Mouse (Mus musculus): ENCODE results near the gene Hist1h2bj. TPM values are rescaled to one million over a fixed set of nuclear protein-coding genes. Genes with fewer than 3 reads are reported as not detected.
A peak's percentile ranks its signal among the peaks of the same experiment; 100 is the strongest.

The Hist1h2bj gene
- polyA plus RNA-seq, 1 experiment = 17.0 TPM

- TF ChIP-seq TAL1 (IDR thresholded peaks at IDR 0.05; ENCODE audit: low read length) (no peak), GATA1 (IDR thresholded peaks at IDR 0.05; ENCODE audit: low read length) (no peak)
- no peaks in the 10 kb centered on the region for H3K9me3 ChIP-seq (ENCODE audit: control insufficient read depth, low read length)
- H3K4me1 ChIP-seq (ENCODE audit: control insufficient read depth) = peaks cover 68% of the 10 kb centered on the region
- no peaks in the 10 kb centered on the region for H3K36me3 ChIP-seq (ENCODE audit: control insufficient read depth)
- H3K27me3 ChIP-seq (ENCODE audit: control insufficient read depth) = no peaks in the 10 kb centered on the region
- peak overlapping the region; percentile 69 for H3K4me3 ChIP-seq (replicated peaks)
Observed at GRCm38 (mm10) chr13:22043503-22044431, 753 bp downstream of the Hist1h2bj start.

- no peaks in the 10 kb centered on the region for H3K36me3 ChIP-seq (ENCODE audit: control insufficient read depth)
- H3K27me3 ChIP-seq (ENCODE audit: control insufficient read depth) = no peaks in the 10 kb centered on the region
- TF ChIP-seq GATA1 (IDR thresholded peaks at IDR 0.05; ENCODE audit: low read length) = no peak
- no peak for TF ChIP-seq TAL1 (IDR thresholded peaks at IDR 0.05; ENCODE audit: low read length)
- H3K4me1 ChIP-seq (ENCODE audit: control insufficient read depth) = peaks cover 67% of the 10 kb centered on the region
- H3K4me3 ChIP-seq (replicated peaks) = peak overlapping the region; percentile 69
- H3K9me3 ChIP-seq (ENCODE audit: control insufficient read depth, low read length) = no peaks in the 10 kb centered on the region
Observed at GRCm38 (mm10) chr13:22044432-22045155, 1.6 kb downstream of the Hist1h2bj start.

GRCm38 (mm10) chr13:22045311-22045710, 2.3 kb downstream of the Hist1h2bj start:
- Histone ChIP-seq H3K4me1 (ENCODE audit: control insufficient read depth) (peaks cover 67% of the 10 kb centered on the region), H3K4me3 (replicated peaks) (peak overlapping the region; percentile 69), H3K36me3 (ENCODE audit: control insufficient read depth) (no peaks in the 10 kb centered on the region), H3K27me3 (ENCODE audit: control insufficient read depth) (no peaks in the 10 kb centered on the region), H3K9me3 (ENCODE audit: control insufficient read depth, low read length) (no peaks in the 10 kb centered on the region)
- TF ChIP-seq TAL1 (IDR thresholded peaks at IDR 0.05; ENCODE audit: low read length) (no peak), GATA1 (IDR thresholded peaks at IDR 0.05; ENCODE audit: low read length) (no peak)

GRCm38 (mm10) chr13:22049041-22049440, 6.0 kb downstream of the Hist1h2bj start:
- H3K36me3 ChIP-seq (ENCODE audit: control insufficient read depth) = no peaks in the 10 kb centered on the region
- peaks cover 61% of the 10 kb centered on the region for H3K4me1 ChIP-seq (ENCODE audit: control insufficient read depth)
- 0 out of 2 replicates have a peak, but pooled peaks cover 2% of the 10 kb centered on the region for H3K27me3 ChIP-seq (ENCODE audit: control insufficient read depth)
- no peak overlapping the region for H3K4me3 ChIP-seq (replicated peaks)
- H3K9me3 ChIP-seq (ENCODE audit: control insufficient read depth, low read length) = no peaks in the 10 kb centered on the region
- TF ChIP-seq TAL1 (IDR thresholded peaks at IDR 0.05; ENCODE audit: low read length) (no peak), GATA1 (IDR thresholded peaks at IDR 0.05; ENCODE audit: low read length) (no peak)

- no peak for TF ChIP-seq GATA1 (IDR thresholded peaks at IDR 0.05; ENCODE audit: low read length)
- no peak for TF ChIP-seq TAL1 (IDR thresholded peaks at IDR 0.05; ENCODE audit: low read length)
- Histone ChIP-seq H3K4me1 (ENCODE audit: control insufficient read depth) (peaks cover 54% of the 10 kb centered on the region), H3K27me3 (ENCODE audit: control insufficient read depth) (0 out of 2 replicates have a peak, but pooled peaks cover 2% of the 10 kb centered on the region), H3K4me3 (replicated peaks) (peak overlapping the region; percentile 69), H3K9me3 (ENCODE audit: control insufficient read depth, low read length) (no peaks in the 10 kb centered on the region), H3K36me3 (ENCODE audit: control insufficient read depth) (no peaks in the 10 kb centered on the region)
Observed at GRCm38 (mm10) chr13:22049737-22050440, 6.9 kb downstream of the Hist1h2bj start.

GRCm38 (mm10) chr13:22050591-22051522, 7.8 kb downstream of the Hist1h2bj start:
- no peaks in the 10 kb centered on the region for H3K36me3 ChIP-seq (ENCODE audit: control insufficient read depth)
- peaks cover 2% of the 10 kb centered on the region; the same call in 1 of the 2 replicates for H3K27me3 ChIP-seq (ENCODE audit: control insufficient read depth)
- TF ChIP-seq GATA1 (IDR thresholded peaks at IDR 0.05; ENCODE audit: low read length) (no peak), TAL1 (IDR thresholded peaks at IDR 0.05; ENCODE audit: low read length) (no peak)
- H3K4me1 ChIP-seq (ENCODE audit: control insufficient read depth) = peaks cover 44% of the 10 kb centered on the region
- no peaks in the 10 kb centered on the region for H3K9me3 ChIP-seq (ENCODE audit: control insufficient read depth, low read length)
- peak overlapping the region; percentile 69 for H3K4me3 ChIP-seq (replicated peaks)

GRCm38 (mm10) chr13:22051523-22051859, 8.5 kb downstream of the Hist1h2bj start:
- peaks cover 2% of the 10 kb centered on the region; the same call in 1 of the 2 replicates for H3K27me3 ChIP-seq (ENCODE audit: control insufficient read depth)
- no peaks in the 10 kb centered on the region for H3K36me3 ChIP-seq (ENCODE audit: control insufficient read depth)
- peaks cover 39% of the 10 kb centered on the region for H3K4me1 ChIP-seq (ENCODE audit: control insufficient read depth)
- H3K9me3 ChIP-seq (ENCODE audit: control insufficient read depth, low read length) = no peaks in the 10 kb centered on the region
- TF ChIP-seq TAL1 (IDR thresholded peaks at IDR 0.05; ENCODE audit: low read length) (no peak), GATA1 (IDR thresholded peaks at IDR 0.05; ENCODE audit: low read length) (no peak)
- peak overlapping the region; percentile 69 for H3K4me3 ChIP-seq (replicated peaks)

- Histone ChIP-seq H3K4me1 (ENCODE audit: control insufficient read depth) (peaks cover 29% of the 10 kb centered on the region), H3K36me3 (ENCODE audit: control insufficient read depth) (no peaks in the 10 kb centered on the region)
Observed at GRCm38 (mm10) chr13:22053754-22054153, 10.7 kb downstream of the Hist1h2bj start.

More at GRCm38 (mm10) chr13:22053754-22054153, 10.7 kb downstream of the Hist1h2bj start:
- no peak for TF ChIP-seq GATA1 (IDR thresholded peaks at IDR 0.05; ENCODE audit: low read length)
- TF ChIP-seq TAL1 (IDR thresholded peaks at IDR 0.05; ENCODE audit: low read length) = no peak
- Histone ChIP-seq H3K27me3 (ENCODE audit: control insufficient read depth) (peaks cover 2% of the 10 kb centered on the region; the same call in 1 of the 2 replicates), H3K9me3 (ENCODE audit: control insufficient read depth, low read length) (no peaks in the 10 kb centered on the region), H3K4me3 (replicated peaks) (no peak overlapping the region)

Measured in erythroblast, embryonic 14.5 days (primary cell).